Mouse (Mus musculus) right cerebral cortex, postnatal 25 days (tissue): ENCODE results near the gene Ciz1.
A peak's percentile ranks its signal among the peaks of the same experiment; 100 is the strongest.

Source experiments
- DNase-seq: peaks from one replicate; pipeline ENCODE4 v3.0.0; 2022

Ciz1 gene

GRCm38 (mm10) chr2:32381775-32382223 is 29.7 kb downstream of the Ciz1 start, which contains the start of gene 1110008P14Rik:
1110008P14Rik (minus strand) TSS chr2:32381938.
- peak; percentile 95 for DNase-seq

DNA sequence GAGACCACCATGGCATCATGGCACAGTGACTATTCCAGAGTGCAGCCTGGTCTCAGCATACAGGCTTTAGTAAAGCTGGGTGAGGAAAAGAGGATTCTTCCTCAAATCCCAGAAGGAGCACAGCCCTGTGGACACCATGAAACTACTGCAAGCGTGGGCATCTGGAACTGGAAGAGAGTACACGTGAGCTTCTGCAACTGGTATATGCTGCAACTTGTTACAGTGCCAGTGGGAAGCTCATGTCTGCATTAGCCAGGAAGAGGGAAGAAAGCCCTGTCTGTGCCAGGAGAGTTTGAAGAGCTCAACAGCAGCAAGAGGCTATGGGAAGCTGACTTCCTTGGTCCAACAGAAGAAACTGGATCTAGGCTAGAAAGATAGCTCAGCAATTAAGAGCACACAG is 30.6 kb downstream of the Ciz1 start:
- DNase-seq, result no peak

DNA sequence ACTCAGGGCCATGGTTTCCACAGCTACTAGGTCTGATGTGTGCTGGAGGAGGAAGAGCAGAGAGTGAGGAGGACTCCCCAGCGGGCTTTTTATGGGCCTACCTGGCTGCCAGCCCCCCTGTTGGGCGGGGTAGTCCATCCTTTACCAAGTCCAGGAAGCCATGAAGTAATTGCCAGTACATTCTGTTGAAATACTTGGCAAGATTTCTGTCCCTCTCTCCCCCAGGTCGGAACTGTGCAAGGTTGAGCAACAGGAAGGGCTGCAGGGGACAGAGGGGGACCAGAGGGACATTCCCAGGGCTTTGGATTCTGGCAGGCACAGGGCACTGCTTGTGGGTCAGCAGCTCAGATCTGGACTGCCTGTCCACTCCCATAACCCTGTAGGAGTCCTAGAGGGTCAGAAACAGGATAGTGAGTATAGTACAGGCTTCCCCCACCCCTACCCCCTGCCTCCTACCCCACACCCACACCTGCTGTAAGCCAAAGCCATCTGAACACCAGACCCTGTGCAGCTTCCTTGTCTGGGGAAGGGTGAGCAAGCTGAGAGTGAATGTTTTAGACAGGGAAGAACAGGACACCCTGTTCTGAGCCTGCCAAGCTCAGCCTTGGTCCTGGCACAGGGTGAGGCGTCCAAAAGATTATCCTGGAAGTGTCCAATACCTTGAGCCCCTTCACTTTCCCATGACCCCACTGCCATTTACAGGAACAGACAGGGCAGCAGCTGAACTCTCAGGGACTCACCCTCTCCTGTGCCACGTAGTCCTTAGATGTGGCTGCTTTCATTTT is 35.8 kb downstream of the Ciz1 start, which contains the start of gene Lcn2:
Gene Lcn2, minus strand, starts transcription at position 547 of the 785 bp plus-strand sequence.
- no peak for DNase-seq

DNA sequence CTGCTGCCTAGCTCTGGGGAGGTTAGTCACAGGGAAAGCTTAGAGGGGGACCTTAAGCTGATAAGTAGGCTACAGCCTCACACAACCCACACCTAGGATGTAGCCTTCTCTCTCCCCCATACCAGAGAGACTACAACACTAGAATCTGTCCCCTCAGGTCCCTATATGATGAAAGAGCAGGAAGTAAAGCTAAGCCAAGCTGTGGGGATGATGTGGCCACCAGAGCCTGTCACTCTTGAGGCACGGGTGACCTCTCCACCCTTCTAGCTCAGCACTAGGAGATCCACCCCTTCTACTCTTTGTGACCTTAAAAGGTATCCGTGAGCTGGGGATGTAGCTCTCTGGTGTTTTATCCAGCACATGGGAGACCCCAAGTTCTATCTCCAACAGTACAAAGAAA is 37.0 kb downstream of the Ciz1 start:
- no peak for DNase-seq

- DNase-seq, result no peak
These were observed 38.7 kb downstream of the Ciz1 start for GRCm38 (mm10) chr2:32390871-32391270.

- no peak for DNase-seq
These were observed 39.9 kb downstream of the Ciz1 start for GRCm38 (mm10) chr2:32392063-32392462.

- peak; percentile 42 for DNase-seq
These were observed 42.8 kb downstream of the Ciz1 start for GRCm38 (mm10) chr2:32394973-32395372.

DNA sequence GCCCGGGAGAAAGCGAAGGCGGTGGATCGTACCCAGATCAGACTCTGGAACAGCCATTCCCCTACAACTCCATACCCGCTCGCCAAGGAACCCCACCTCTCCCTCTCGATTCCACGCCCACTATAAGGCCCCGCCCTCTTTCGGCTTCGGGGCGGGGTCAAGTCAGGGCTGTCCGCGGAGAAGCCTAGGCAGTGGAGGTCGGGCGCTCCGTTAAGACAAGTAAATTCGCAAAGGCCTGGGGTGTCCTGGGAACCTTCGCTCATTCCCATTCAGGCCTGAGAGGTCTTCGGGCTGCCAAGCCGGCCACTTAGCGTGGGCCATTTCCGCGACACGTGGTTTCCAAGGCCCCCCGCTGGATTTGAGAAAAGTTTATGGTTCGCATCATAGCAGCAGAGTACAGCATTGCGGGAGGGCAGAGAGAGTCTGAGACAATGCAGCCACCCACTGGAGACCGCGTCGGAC is 43.4 kb downstream of the Ciz1 start, which contains the start of gene Ptges2:
Gene Ptges2, plus strand, starts transcription at position 413 of the 462 bp plus-strand sequence.
- DNase-seq, result peak; percentile 93

DNA sequence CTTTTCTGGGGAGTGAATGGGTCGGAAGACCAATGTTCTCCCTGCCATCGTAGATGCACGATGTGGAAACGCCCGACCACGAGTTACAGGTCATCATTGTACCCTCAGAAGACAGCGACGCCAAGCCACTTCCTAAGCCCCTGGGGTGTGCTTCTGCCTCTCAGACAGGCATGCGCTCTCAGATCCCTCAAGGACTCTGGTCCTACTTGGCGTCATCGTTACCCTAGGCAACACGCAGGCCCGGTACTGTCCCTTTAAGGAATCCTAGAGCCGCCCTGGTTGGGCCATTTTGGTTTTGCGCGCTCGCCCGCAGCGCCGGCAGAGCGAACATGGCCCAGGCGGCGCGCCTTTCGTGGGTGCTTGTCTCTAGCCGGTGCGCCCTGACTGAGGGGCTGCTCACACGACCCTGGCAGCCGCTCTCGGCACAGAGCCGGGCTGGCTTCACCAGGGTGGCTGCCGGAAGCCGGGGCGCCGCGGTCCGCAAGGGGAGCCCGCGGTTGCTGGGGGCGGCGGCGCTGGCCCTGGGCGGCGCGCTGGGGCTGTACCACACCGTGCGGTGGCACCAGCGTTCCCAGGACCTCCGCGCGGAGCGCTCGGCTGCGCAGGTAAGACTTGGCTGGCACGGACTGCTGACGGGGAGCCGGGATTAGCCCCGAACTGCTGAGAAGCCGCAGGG is 44.0 kb downstream of the Ciz1 start:
- DNase-seq, result peak; percentile 94

GRCm38 (mm10) chr2:32396695-32397094 is 44.6 kb downstream of the Ciz1 start:
- no peak for DNase-seq

- DNase-seq, result peak; percentile 87
These were observed 52.5 kb downstream of the Ciz1 start for GRCm38 (mm10) chr2:32404663-32405062.

DNA sequence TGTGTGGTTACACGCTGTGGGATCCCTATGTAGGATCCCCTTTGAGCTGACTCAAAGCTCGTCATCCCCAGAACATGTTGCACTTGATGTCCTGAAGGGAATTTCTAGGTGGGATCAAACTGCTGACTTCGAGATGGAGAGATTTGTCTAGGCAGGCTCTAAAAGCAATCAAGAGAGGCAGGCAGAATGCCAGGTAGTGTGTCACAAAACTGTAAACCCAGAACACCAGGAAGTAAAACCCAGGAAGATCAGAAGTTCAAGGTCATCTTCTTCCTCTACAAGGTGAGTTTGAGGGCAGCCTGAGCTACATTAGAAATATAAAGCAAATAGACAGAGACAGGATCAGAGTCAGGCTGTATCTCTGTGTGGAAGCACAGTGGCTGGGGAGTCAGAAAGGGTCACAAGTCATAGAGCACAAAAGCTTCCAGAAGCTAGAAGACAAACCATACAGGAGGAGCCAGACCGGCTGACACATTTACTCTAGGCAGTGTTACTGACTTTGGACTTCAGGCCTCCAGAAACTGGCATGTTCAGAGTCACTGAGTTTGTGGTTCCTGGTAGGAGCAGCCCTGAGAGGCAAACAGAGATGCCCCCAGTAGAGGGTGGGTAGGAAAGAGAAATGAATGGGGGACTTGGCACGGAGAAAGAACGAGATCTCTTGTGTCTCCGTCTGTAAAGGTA is 55.2 kb downstream of the Ciz1 start:
- DNase-seq, result no peak

DNA sequence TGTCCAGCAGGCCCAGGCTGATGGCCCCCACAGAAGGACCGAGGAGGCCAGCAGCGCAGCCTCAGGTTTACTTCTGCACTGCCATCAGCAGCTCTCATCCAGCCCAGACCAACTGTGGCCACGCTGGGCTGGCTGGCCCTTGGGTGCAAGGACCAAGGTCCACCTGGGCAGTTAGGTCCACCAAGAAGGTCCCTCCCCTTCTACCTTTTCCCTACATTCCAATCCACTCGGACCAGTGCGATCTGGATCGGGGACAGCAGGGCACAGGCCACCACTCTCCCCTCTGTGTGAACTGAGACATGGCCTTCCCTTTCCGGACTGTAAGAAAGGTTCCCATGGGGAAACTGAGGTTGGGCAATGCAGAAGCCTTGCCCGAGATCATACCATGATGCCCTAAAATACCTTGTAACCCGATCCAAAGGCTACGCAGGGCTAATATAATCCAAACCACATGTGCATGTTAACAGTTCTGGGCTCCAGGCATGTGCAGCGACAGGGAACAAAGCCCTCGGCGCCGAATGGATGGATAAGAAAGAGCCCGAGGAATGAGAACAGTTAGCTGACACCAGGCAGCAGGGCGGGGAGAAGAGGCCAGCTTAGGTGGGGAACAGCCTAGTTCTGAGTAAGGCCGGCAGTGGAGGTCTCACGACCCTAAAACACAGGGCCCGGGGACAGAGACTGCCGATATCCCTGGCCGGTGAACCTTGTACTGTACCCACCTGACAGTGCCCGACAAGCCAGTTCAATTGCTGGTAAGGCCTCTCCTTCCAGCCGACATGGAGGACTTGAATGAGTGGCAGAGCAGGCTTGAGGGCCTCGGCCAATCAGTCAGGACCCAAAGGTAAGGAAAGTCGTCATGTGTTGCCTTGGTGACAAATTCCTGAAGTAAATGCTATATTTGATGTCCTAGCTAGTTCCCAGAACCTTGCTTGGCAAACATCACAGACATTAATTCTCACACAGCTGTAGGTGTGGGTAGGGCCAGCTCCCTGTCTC is 56.6 kb downstream of the Ciz1 start:
- DNase-seq, result no peak

GRCm38 (mm10) chr2:32411407-32411806 is 59.3 kb downstream of the Ciz1 start:
- DNase-seq, result no peak

DNA sequence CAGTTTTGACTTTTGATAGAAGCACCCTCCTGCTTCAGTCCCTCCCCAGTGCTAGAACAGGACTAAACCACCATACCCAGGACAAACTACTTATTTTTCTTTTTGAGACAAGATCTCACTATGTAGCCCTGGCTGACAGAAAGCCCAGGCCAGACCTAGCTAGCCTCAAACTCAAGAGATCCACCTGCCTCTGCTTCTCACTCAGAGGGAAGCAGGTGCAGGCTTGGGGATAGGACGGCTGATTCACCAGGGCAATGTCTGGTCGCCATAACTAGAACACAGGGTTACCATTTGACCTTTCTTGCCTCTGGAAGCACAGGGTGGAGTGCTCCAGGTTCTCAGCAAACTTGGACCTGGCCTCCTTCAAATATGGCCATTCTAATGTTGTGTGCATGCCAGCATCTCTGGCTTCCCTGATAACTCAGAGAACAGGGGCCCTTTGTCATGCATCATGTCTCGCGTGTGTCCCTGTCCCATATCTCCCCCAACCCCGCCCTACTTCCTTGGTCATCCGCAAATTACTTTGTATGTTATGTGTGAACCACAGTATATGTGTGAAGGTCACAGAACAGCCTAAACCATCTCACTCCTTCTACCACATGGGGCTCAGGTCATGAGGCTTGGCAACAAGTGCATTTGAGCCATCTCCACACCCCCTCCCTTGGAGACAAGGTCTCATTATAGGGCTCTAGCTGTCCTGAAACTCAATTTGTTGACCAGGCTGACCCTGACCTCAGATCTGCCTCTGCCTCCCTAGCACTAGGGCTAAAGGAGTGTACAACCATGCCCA is 60.8 kb downstream of the Ciz1 start:
- no peak for DNase-seq

DNA sequence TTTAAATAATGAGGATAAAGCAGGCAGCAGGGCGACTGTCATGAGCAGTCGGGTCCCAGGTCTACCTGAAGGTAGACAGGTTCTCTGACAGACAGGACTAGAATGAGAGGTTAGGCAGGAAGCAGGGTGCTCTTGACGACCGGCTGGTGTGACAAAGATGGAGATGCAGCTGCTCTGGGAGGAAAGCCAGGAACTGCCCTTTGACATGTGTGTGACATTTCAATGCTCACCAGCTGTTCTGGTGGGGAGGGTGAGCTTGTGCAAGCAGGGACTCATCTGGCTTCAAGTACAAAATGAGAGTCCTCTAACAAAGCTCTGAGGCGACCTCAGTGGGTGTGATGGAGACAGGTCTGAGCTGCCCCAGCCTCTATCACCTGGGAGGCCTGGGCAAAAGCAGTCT is 61.8 kb downstream of the Ciz1 start:
- DNase-seq, result no peak

GRCm38 (mm10) chr2:32415801-32416200 is 63.7 kb downstream of the Ciz1 start:
- DNase-seq, result no peak

DNA sequence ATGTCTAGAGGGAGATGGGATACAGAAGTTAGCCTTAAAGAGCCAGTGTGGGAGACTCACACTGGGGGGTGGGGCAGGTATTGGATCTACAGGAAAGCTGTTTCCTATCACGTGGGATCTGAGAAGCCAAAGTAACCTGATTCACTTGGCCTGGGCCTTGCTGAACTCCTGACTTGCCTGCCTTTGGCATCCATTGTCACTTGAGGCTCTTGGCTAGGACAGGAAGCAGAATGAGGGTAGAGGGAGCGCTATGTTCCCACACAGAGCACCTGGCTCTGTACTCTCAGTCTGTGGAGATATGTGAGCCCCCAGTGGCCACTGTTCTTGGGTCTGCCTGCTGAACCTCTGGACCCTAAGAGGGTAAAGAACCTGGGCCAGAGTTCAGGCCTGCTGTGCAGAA is 64.4 kb downstream of the Ciz1 start:
- no peak for DNase-seq

DNA sequence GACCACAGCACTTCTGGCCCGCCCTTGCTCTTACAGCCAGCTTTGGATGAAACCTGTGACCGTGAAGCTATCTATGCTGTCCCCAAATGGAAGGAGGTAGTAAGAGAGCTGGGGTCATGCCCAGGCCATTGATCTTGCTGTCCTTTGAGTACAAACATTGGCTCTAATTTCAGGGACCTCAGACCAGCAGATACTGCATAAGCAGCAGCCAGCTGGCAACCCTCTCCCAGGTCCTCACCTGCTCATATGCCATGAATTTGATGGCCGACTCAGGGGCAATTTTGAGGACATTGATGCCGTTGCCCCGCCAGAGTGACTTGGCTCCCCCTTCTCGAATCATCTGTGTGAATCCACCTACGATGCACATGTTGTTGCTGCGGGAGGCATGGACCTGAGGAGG is 65.4 kb downstream of the Ciz1 start:
- DNase-seq, result no peak

- DNase-seq, result no peak
These were observed 66.5 kb downstream of the Ciz1 start for GRCm38 (mm10) chr2:32418430-32419151.

GRCm38 (mm10) chr2:32419359-32419758 is 67.2 kb downstream of the Ciz1 start:
- DNase-seq, result no peak
